Mouse (Mus musculus): ENCODE data around the gene Rassf3.

The Rassf3 gene

GRCm38 (mm10) chr10:121476190-121476967 is at the start of gene Rassf3:
TSS of gene Rassf3 (minus strand) at chr10:121476347.
- DNase-seq (ENCODE audit: low spot score in 2 of 2), result peak; percentile 90 to 92

GRCm38 (mm10) chr10:121520923-121521585 is 44.9 kb upstream of the Rassf3 start:
- DNase-seq (ENCODE audit: low spot score in 2 of 2), result no peak

- DNase-seq (ENCODE audit: low spot score in 2 of 2), result no peak
Observed at GRCm38 (mm10) chr10:121519710-121520109, 43.6 kb upstream of the Rassf3 start.

GRCm38 (mm10) chr10:121516008-121516600 is 40.0 kb upstream of the Rassf3 start:
- DNase-seq (ENCODE audit: low spot score in 2 of 2), result peak; percentile 36 to 78

- peak in 1 of 2 experiments; percentile 32 for DNase-seq (ENCODE audit: low spot score in 2 of 2)
Observed at GRCm38 (mm10) chr10:121509751-121510643, 33.9 kb upstream of the Rassf3 start.

- DNase-seq (ENCODE audit: low spot score in 2 of 2), result no peak
Observed at GRCm38 (mm10) chr10:121507755-121508544, 31.8 kb upstream of the Rassf3 start.

- peak in 1 of 2 experiments; percentile 59 for DNase-seq (ENCODE audit: low spot score in 2 of 2)
Observed at GRCm38 (mm10) chr10:121506731-121507583, 30.8 kb upstream of the Rassf3 start.

GRCm38 (mm10) chr10:121505929-121506328 is 29.8 kb upstream of the Rassf3 start:
- DNase-seq (ENCODE audit: low spot score in 2 of 2), result no peak

GRCm38 (mm10) chr10:121504973-121505911 is 29.1 kb upstream of the Rassf3 start:
- peak; percentile 70 to 80 for DNase-seq (ENCODE audit: low spot score in 2 of 2)

- DNase-seq (ENCODE audit: low spot score in 2 of 2), result no peak
Observed at GRCm38 (mm10) chr10:121501160-121501559, 25.0 kb upstream of the Rassf3 start.

GRCm38 (mm10) chr10:121500034-121500433 is 23.9 kb upstream of the Rassf3 start:
- no peak for DNase-seq (ENCODE audit: low spot score in 2 of 2)

GRCm38 (mm10) chr10:121499063-121499462 is 22.9 kb upstream of the Rassf3 start:
- no peak for DNase-seq (ENCODE audit: low spot score in 2 of 2)

GRCm38 (mm10) chr10:121498481-121498904 is 22.3 kb upstream of the Rassf3 start:
- peak; percentile 52 to 57 for DNase-seq (ENCODE audit: low spot score in 2 of 2)

GRCm38 (mm10) chr10:121497968-121498367 is 21.8 kb upstream of the Rassf3 start:
- no peak for DNase-seq (ENCODE audit: low spot score in 2 of 2)

GRCm38 (mm10) chr10:121496616-121497015 is 20.5 kb upstream of the Rassf3 start:
- DNase-seq (ENCODE audit: low spot score in 2 of 2), result peak in 1 of 2 experiments; percentile 46

GRCm38 (mm10) chr10:121494163-121494425 is 17.9 kb upstream of the Rassf3 start:
- DNase-seq (ENCODE audit: low spot score in 2 of 2), result no peak

GRCm38 (mm10) chr10:121493374-121494162 is 17.4 kb upstream of the Rassf3 start:
- DNase-seq (ENCODE audit: low spot score in 2 of 2), result no peak
